Mouse (Mus musculus) kidney, adult 2 months (tissue): ENCODE results near the gene Tomm70a.

ENCODE experiments used
- CTCF ChIP-seq: fragments of 200-500 bp; conservative IDR thresholded peaks from 2 replicates; pipeline ENCODE4 v1.5.1; 2011; ENCODE audit warnings: low read depth, mild to moderate bottlenecking, control low read depth, low read length, moderate library complexity, mixed read lengths; ENCODE audit not compliant: insufficient read depth, insufficient read length
- POLR2A ChIP-seq: fragments of 200-500 bp; IDR thresholded peaks from one replicate; pipeline ENCODE4 v1.6.1; 2011; ENCODE audit warnings: low read depth, low read length, control low read depth

DNA sequence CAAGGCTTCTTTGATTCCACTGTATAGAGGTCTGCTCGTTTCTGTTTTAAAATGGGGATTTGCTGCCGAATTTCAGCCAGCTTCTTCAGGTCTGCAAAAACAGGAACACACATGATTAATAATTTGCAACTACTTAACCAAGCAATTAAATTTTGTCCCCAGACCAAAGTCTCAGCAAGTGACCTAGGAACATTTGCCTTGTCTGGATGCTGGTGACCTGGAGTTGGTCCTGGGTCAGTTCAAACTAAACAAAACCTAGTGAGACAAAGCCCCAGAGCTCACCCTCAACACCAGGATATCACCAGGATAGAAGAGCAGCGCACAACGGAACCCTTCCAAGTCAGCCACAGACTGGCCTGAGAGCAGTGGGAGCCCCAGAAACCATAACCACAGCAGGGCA is 35.6 kb downstream of the Tomm70a start:
- TF ChIP-seq CTCF = no peak
- no peak for TF ChIP-seq POLR2A
